Mouse (Mus musculus) forebrain, embryonic 14.5 days (tissue): ENCODE data around the gene Srpk3. TPM values are rescaled to one million over a fixed set of nuclear protein-coding genes. Genes with fewer than 3 reads are reported as not detected.
"Not testable (repeated sequence)": the region's sequence is repeated elsewhere in the genome, so short reads cannot be mapped to it uniquely, and the experiment has no call there.

Experiments used
- ATAC-seq: fragments of 200-750 bp; cut with Nextera tagmentation; 2 replicates; pipeline ENCODE4 v1.8.0; 2017; ENCODE audit warnings: mild to moderate bottlenecking, moderate library complexity
- DNase-seq: peaks from one replicate; pipeline ENCODE4 v3.0.0-alpha.2; 2015; ENCODE audit warnings: low spot score
- H3K27ac ChIP-seq: fragments of 300-500 bp; sonication (generic); 2 replicates; pipeline ENCODE4 v1.5.1; 2014; ENCODE audit warnings: low read depth, mild to moderate bottlenecking, control low read depth, low read length, moderate library complexity
- H3K27me3 ChIP-seq: fragments of 300-500 bp; sonication (generic); replicated peaks from 2 replicates; pipeline ENCODE4 v1.6.1; 2014; ENCODE audit warnings: low read length, control low read depth, mixed read lengths; ENCODE audit not compliant: control insufficient read depth, insufficient read depth
- H3K36me3 ChIP-seq: fragments of 300-500 bp; sonication (generic); 2 replicates; pipeline ENCODE4 v1.6.1; 2014; ENCODE audit warnings: low read length, control low read depth; ENCODE audit not compliant: control insufficient read depth, insufficient read depth
- H3K4me1 ChIP-seq: fragments of 300-500 bp; sonication (generic); 2 replicates; pipeline ENCODE4 v1.6.1; 2014; ENCODE audit warnings: antibody characterized with exemption, low read length, control low read depth; ENCODE audit not compliant: control insufficient read depth, insufficient read depth
- H3K4me2 ChIP-seq: fragments of 300-500 bp; sonication (generic); 2 replicates; pipeline ENCODE4 v1.6.1; 2014; ENCODE audit warnings: mild to moderate bottlenecking, control low read depth, low read length
- H3K4me3 ChIP-seq: fragments of 300-500 bp; sonication (generic); 2 replicates; pipeline ENCODE4 v1.5.1; 2014; ENCODE audit warnings: low read depth, low read length, control low read depth
- H3K9ac ChIP-seq: fragments of 300-500 bp; sonication (generic); 2 replicates; pipeline ENCODE4 v1.6.1; 2014; ENCODE audit warnings: mild to moderate bottlenecking, low read length, control low read depth, moderate library complexity
- H3K9me3 ChIP-seq: fragments of 300-500 bp; sonication (generic); replicated peaks from 2 replicates; pipeline ENCODE4 v1.6.1; 2016; ENCODE audit warnings: low read length, control low read depth, mixed read lengths; ENCODE audit not compliant: control insufficient read depth
- WGBS: fragments of 180-500 bp; shearing (Covaris S2); extraction: QIAGEN DNeasy Blood & Tissue Kit; methylation state at CpG from one replicate; pipeline ENCODE4 v1.1.7; 2014; 5-methylcytosine and 5-hydroxymethylcytosine counted together
- polyA plus RNA-seq: library from polyadenylated mRNA; unstranded; fragments of >200 nt; fragmentation: Nextera tagmentation; extraction: Ambion mirVana; gene quantifications from 2 replicates; pipeline ENCODE4 v1.2.1, GENCODE M21; 2014

The Srpk3 gene
- 1.1 and 1.8 TPM in 2 replicates for polyA plus RNA-seq

DNA sequence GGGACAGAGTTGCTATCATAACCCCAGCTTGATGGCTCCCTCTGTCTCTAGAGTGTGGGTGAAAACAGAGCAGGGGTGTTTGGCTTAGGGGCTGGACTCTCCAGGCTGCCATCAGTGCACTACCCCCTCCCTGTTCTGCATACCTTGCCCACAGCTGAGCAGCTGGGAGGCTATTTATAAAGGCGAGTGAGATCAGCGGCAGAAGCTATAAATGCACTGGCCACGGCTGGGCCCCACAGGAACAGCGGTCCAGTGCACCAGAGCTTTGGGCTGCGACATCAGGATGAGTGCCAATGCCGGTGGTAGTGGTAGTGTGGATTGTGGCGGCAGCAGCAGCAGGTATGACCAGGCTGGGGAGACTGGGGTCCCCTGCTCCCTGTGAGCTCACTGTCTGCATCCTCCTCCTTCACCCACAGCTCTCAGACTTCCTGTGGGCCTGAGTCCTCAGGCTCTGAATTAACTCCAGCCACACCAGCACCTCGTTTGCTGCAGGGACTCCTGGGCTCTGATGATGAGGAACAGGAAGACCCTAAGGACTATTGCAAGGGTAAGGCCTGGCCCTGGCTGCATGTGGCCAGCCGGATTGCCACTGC, at the start of gene Srpk3:
Gene Srpk3 (plus strand): TSS at position 238 of the 593 bp plus-strand sequence.
- H3K4me1 ChIP-seq, result no peaks in the 10 kb centered on the region
- no peak within 1 kb of the TSS for H3K4me3 ChIP-seq
- H3K4me2 ChIP-seq, result no peak within 1 kb of the TSS
- no peaks in the 10 kb centered on the region for H3K27me3 ChIP-seq
- ATAC-seq, result no peak; the same call in 1 of the 2 replicates
- no peak within 1 kb of the TSS for H3K27ac ChIP-seq
- 66% methylated on average over 9 of the region's 9 CpGs for WGBS
- DNase-seq, result no peak
- H3K9ac ChIP-seq, result no peak within 1 kb of the TSS
- peaks cover 22% of the 10 kb centered on the region for H3K36me3 ChIP-seq
- no peaks in the 10 kb centered on the region for H3K9me3 ChIP-seq

DNA sequence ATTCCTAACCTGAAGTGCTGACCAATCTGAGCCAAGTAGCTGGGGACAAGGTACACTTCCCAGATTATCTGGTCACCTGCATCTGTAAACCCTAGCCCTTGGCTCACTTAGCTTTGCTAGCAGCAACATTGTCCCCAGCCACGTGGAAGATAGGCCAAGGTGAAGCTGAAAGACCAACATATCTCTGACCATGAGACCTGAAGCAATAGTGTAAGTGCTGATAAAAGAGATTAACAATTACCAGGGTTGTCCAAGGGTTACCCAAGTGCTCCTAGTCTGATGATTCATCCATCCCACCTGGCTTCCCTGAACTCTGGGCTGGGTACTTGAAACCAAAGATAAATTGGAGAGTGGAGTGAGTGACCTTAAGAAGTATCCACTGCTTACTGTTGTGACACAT, 43.3 kb upstream of the Srpk3 start:
- Histone ChIP-seq H3K4me1 (no peaks in the 10 kb centered on the region), H3K4me2 (no peak overlapping the region), H3K36me3 (no peaks in the 10 kb centered on the region), H3K27me3 (no peaks in the 10 kb centered on the region), H3K4me3 (no peak overlapping the region), H3K27ac (no peak overlapping the region), H3K9me3 (no peaks in the 10 kb centered on the region), H3K9ac (no peak overlapping the region)
- ATAC-seq (no peak), DNase-seq (no peak)
- WGBS, result 42% methylated on average over 1 of the region's 1 CpGs

DNA sequence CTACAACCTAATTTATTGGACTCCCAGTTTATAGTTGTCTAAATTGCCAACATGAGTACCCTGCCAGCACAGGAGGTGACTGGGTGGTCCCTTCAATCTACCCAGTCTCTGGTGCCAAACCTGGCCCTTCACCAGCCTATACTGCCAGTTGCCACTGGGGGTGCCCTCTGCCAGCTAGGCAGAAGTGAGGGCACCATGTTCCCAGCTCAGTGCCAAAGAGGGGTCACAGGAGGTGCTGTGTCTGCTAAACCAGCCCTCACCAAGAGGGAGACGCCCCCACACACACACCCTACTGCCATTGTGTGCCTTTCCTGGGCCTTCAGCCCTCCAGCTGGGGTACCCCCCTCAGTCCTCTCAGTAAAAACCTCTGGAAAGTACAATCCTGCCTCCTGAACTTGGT, 36.0 kb upstream of the Srpk3 start:
- H3K27ac ChIP-seq, result no peak overlapping the region
- DNase-seq (no peak), ATAC-seq (no peak)
- WGBS, result 43% methylated on average over 1 of the region's 1 CpGs
- no peak overlapping the region for H3K4me3 ChIP-seq
- H3K9me3 ChIP-seq, result no peaks in the 10 kb centered on the region
- H3K27me3 ChIP-seq, result no peaks in the 10 kb centered on the region
- H3K36me3 ChIP-seq, result no peaks in the 10 kb centered on the region
- no peak overlapping the region for H3K4me2 ChIP-seq
- H3K9ac ChIP-seq, result no peak overlapping the region
- no peaks in the 10 kb centered on the region for H3K4me1 ChIP-seq

DNA sequence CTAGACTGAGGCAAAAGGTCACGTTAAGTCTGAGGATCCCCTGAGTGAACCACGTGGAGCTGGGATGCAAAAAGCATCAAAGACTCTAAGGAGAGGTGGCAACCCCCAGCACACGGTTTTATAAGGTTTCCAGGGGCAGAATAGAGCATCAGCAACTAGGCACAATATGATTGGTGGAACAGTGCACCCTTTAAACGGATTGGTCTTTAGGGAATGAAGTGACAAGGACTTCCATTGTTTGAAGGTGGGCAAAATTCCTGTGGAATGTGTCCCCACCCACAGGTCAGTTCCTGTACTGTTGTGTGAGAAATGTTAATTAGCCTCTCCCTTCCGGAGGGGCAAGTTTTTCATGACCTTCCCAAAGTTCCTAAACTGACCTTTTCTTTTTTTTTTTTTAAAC, 35.1 kb upstream of the Srpk3 start:
- Histone ChIP-seq H3K4me1 (no peaks in the 10 kb centered on the region), H3K4me3 (no peak overlapping the region), H3K9ac (no peak overlapping the region), H3K4me2 (no peak overlapping the region), H3K9me3 (no peaks in the 10 kb centered on the region), H3K36me3 (no peaks in the 10 kb centered on the region), H3K27ac (no peak overlapping the region), H3K27me3 (no peaks in the 10 kb centered on the region)
- ATAC-seq (no peak), DNase-seq (no peak)
- 59% methylated on average over 5 of the region's 5 CpGs for WGBS

DNA sequence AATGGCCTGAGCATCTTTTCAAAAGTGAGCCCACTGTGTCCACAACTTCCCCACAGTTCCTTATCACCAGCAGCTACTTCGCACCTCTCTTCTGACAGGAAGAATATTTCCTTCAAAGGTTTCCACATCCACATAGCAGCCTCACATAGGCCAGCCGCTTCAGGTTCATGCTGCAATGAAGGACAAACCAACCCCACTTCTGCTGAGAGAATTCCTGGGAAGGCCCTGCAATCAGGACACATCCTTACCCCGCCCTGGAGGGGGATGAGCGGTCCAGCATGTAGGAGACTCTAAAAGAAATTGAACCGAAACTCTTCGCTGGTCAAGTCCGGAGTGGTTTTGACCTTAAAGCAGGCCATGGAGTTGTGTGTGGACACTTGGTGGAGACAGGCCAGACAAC, 34.4 kb upstream of the Srpk3 start:
- H3K27me3 ChIP-seq, H3K4me1 ChIP-seq, H3K4me2 ChIP-seq, H3K4me3 ChIP-seq, ATAC-seq, H3K36me3 ChIP-seq, H3K27ac ChIP-seq, H3K9ac ChIP-seq, H3K9me3 ChIP-seq, DNase-seq: not testable (repeated sequence)
- WGBS, result 95% methylated on average over 7 of the region's 7 CpGs

DNA sequence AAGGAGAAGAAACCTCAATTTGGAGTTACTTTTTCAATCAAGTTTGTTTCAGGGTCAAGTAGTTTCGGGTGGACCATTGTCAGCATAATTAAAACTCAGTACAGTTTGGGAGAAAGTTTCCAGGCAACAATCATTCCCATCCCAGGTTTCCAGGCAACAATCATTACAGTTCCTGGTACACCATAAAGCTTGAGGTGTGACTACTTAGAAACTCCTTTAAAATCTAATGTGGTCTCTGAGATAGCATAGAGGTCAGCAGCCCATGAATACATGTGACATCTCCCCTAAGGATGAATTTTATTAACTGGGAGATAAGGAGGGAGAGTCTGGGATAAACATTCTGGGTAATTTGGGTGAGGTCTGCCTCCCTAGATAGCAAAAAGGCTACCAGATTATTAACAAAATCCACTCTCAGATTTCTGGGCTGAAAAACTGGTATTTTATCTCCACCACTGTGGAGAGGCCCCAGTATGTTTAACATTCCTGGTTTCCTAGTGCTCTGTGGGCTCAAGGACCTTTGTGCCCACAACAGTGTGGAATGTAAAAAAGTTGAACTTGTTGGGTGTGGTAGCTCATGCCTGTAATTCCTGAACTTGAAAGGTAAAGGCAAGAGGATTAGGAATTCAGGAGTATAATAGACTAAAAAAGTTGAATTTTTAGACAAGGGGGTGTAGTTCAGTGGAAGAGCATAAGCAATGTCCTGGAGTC, 29.3 kb upstream of the Srpk3 start:
- no peaks in the 10 kb centered on the region for H3K9me3 ChIP-seq
- H3K36me3 ChIP-seq, result no peaks in the 10 kb centered on the region
- H3K4me1 ChIP-seq, result no peaks in the 10 kb centered on the region
- ATAC-seq (no peak), DNase-seq (no peak)
- H3K4me2 ChIP-seq, result no peak overlapping the region
- H3K4me3 ChIP-seq, result no peak overlapping the region
- 88% methylated on average over 1 of the region's 1 CpGs for WGBS
- no peak overlapping the region for H3K9ac ChIP-seq
- H3K27ac ChIP-seq, result no peak overlapping the region
- H3K27me3 ChIP-seq, result no peaks in the 10 kb centered on the region

DNA sequence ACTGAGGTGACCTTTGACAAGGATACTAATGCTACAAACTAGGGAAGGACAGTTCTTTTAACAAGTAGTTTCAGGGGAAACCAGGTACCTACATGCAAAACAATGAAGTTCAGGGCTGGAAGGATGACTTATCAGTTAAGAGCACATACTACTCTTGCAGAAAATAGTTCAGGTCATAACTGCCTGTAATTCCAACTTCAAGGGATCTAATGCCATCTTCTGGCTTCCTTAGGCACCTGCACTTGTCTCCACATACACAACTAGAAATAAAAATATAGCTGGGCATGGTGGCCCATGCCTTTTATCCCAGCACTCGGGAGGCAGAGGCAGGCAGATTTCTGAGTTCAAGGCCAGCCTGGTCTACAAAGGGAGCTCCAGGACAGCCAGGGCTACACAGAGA, 25.2 kb upstream of the Srpk3 start:
- Histone ChIP-seq H3K27ac (no peak overlapping the region), H3K4me2 (no peak overlapping the region)

DNA sequence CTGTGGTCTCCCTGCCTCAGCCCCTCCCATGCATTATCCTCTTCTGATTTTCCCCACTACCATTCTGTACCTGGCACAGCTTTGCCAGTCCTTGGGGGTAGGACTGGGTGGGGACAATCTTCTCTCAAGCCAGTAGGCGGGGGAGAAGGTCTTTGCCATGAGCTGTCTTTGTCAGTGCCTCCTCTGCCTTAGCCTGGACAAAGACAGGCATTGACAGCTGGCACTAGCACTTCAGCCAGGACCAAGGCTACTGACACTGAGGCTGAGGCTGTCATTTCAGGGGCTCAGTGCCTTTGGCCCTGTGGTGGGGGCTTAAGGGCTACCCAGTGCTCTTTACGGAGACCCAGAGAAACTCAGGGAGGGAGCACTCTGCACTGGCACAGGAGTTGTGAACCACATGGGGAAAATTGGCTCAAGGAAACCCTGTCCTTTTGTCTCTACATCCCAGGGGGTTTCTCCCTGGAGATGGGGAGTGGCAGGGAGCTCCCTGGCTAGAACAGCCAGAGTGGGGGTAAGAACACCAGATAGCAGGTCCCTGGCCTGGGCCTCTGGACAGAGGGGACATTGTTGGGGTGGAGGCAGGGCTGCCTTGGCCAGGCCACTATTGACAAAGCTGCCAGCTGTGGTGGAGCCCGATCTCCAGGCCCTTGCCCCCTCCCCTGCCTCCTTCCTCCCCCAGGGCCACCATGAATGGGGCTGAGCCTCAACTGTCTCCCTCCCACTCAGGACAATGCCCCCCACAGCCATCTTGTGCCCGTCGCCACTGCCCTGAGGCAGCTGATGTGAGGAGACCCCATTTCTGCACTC, 17.7 kb upstream of the Srpk3 start, which contains the start of gene Plxnb3:
Gene Plxnb3 (plus strand): TSS at position 757 of the 807 bp plus-strand sequence.
- 70% methylated on average over 5 of the region's 5 CpGs for WGBS
- ATAC-seq, result no peak
- H3K9me3 ChIP-seq, result no peaks in the 10 kb centered on the region
- no peaks in the 10 kb centered on the region for H3K27me3 ChIP-seq
- no peaks in the 10 kb centered on the region for H3K4me1 ChIP-seq
- no peak for DNase-seq
- H3K9ac ChIP-seq, result no peak within 1 kb of the TSS
- no peaks in the 10 kb centered on the region for H3K36me3 ChIP-seq
- H3K27ac ChIP-seq, result no peak within 1 kb of the TSS
- H3K4me3 ChIP-seq, result no peak within 1 kb of the TSS
- H3K4me2 ChIP-seq, result no peak within 1 kb of the TSS

More for the DNA sequence above, 25.2 kb upstream of the Srpk3 start:
- Histone ChIP-seq H3K4me3 (no peak overlapping the region), H3K4me1 (no peaks in the 10 kb centered on the region), H3K9me3 (no peaks in the 10 kb centered on the region), H3K9ac (no peak overlapping the region), H3K27me3 (no peaks in the 10 kb centered on the region), H3K36me3 (no peaks in the 10 kb centered on the region)
- 89% methylated on average over 1 of the region's 1 CpGs for WGBS
- no peak for ATAC-seq
- DNase-seq, result no peak
